Mouse (Mus musculus) CD4-positive, CD25-positive, alpha-beta regulatory T cell (primary cell): ENCODE measurements around the gene Rgs1. TPM values are rescaled to one million over a fixed set of nuclear protein-coding genes. Genes with fewer than 3 reads are reported as not detected.

ENCODE experiments used
- polyA plus RNA-seq: library from polyadenylated mRNA; unstranded; fragments of 100-300 nt; shearing (Covaris generic); gene quantifications from one replicate; pipeline ENCODE4 v1.2.1, GENCODE M21; 2017

Gene Rgs1
- 475 TPM for polyA plus RNA-seq

GRCm38 (mm10) chr1:144248923-144249322, at the start of gene Rgs1:
Gene Rgs1, minus strand, starts transcription at chr1:144249242.

Other genes starting within 250 kb of the Rgs1 start
- gene Rgs2, start 245.1 kb downstream of the Rgs1 start, polyA plus RNA-seq = 59.6 TPM
- gene Rgs13, start 71.9 kb downstream of the Rgs1 start, polyA plus RNA-seq = 0.12 TPM